Mouse (Mus musculus): ENCODE data around the gene Htr7. TPM values are rescaled to one million over a fixed set of nuclear protein-coding genes. Genes with fewer than 3 reads are reported as not detected.

The Htr7 gene
- polyA plus RNA-seq, 1 experiment from 2014 or later = 0.09 TPM

DNA sequence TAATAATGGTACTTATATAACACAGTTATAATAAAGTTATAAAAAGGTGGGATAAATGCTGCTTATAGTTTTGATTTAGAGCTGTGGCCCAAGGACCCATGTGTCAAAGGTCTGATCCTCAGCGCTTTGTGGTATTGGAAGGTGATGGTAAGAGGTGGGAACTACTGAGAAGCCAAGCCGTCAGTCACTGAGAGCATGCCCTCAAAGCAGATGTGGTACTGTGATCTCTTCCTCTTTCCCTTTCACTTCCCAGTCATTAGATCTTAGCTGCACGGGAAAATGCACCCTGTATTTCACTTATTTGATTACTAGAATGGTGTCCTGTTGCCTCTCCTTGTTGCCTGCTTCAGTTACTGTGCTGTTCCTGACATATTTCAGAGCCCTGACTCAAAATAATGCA lies 59.9 kb downstream of the Htr7 start:
- H3K4me2 ChIP-seq (ENCODE audit: low read depth, low read length) = no peak overlapping the region

GRCm38 (mm10) chr19:35987461-35987860 lies 69.8 kb downstream of the Htr7 start:
- no peaks in the 10 kb centered on the region for H3K27me3 ChIP-seq (replicated peaks; ENCODE audit: control insufficient read depth, insufficient read depth, low read length)
- no peak overlapping the region for H3K4me3 ChIP-seq (ENCODE audit: low read length)
- H3K4me1 ChIP-seq (ENCODE audit: control insufficient read depth, insufficient read depth, low read length) = no peaks in the 10 kb centered on the region
- no peaks in the 10 kb centered on the region for H3K9me3 ChIP-seq (ENCODE audit: control insufficient read depth, low read length)
- 74% methylated on average over 1 of the region's 1 CpGs for WGBS
- H3K36me3 ChIP-seq (ENCODE audit: control insufficient read depth, insufficient read depth, low read length) = no peaks in the 10 kb centered on the region
- no peak overlapping the region for H3K27ac ChIP-seq (ENCODE audit: low read length)
- H3K4me2 ChIP-seq (ENCODE audit: low read depth, low read length) = no peak overlapping the region
- ATAC-seq = no peak
- no peak overlapping the region for H3K9ac ChIP-seq (ENCODE audit: low read depth, low read length)

More for the DNA sequence above, 59.9 kb downstream of the Htr7 start:
- Histone ChIP-seq H3K27ac (ENCODE audit: low read length) (no peak overlapping the region), H3K9me3 (ENCODE audit: control insufficient read depth, low read length) (no peaks in the 10 kb centered on the region), H3K9ac (ENCODE audit: low read depth, low read length) (no peak overlapping the region), H3K36me3 (ENCODE audit: control insufficient read depth, insufficient read depth, low read length) (no peaks in the 10 kb centered on the region), H3K27me3 (replicated peaks; ENCODE audit: control insufficient read depth, insufficient read depth, low read length) (no peaks in the 10 kb centered on the region), H3K4me1 (ENCODE audit: control insufficient read depth, insufficient read depth, low read length) (no peaks in the 10 kb centered on the region), H3K4me3 (ENCODE audit: low read length) (no peak overlapping the region)
- ATAC-seq = no peak
- 66% methylated on average over 3 of the region's 3 CpGs for WGBS

DNA sequence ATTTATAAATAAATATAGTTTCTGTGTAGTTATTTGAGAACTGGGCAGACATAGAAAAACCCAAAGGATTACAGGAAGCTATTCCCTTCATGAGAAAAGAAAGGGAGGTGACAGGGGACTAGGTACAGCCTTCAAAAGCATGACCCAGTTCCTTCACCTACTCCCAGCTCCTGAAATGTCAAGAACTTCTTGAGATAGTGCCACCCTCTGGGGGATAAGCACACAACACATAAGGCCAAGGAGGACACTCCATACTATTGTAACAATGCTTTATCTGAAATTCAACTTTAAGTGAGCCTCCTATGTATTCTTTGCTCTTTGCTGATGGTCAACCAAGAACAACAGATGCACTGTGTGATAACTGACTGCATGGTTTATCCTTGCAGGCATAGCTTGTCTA lies 82.6 kb downstream of the Htr7 start:
- H3K9ac ChIP-seq (ENCODE audit: low read depth, low read length) = no peak overlapping the region
- ATAC-seq = no peak
- H3K27ac ChIP-seq (ENCODE audit: low read length) = no peak overlapping the region
- H3K4me3 ChIP-seq (ENCODE audit: low read length) = no peak overlapping the region
- H3K9me3 ChIP-seq (ENCODE audit: control insufficient read depth, low read length) = no peaks in the 10 kb centered on the region
- no peaks in the 10 kb centered on the region for H3K36me3 ChIP-seq (ENCODE audit: control insufficient read depth, insufficient read depth, low read length)
- H3K4me2 ChIP-seq (ENCODE audit: low read depth, low read length) = no peak overlapping the region
- H3K27me3 ChIP-seq (replicated peaks; ENCODE audit: control insufficient read depth, insufficient read depth, low read length) = no peaks in the 10 kb centered on the region
- H3K4me1 ChIP-seq (ENCODE audit: control insufficient read depth, insufficient read depth, low read length) = no peaks in the 10 kb centered on the region

DNA sequence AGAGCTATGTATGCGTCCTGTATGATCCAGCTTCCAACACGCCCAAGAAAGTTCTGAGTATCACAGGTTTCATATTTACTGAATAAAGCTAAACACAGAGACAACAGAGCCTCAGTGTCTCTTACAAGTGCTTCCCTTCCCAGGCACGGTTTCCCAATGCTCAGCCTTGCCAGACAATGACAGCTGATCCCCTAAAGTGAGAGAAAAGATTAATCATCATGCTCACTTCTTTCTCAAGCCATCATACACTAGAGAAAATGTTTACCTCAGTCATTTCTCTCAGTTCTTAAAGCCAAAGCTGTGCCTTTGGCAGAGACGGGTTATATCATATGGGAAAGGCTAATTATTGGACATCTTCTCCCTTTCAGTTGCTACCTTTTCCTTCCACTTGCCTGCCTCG lies 99.7 kb downstream of the Htr7 start:
- H3K4me1 ChIP-seq (ENCODE audit: control insufficient read depth, insufficient read depth, low read length) = no peaks in the 10 kb centered on the region
- H3K27ac ChIP-seq (ENCODE audit: low read length) = no peak overlapping the region
- no peaks in the 10 kb centered on the region for H3K9me3 ChIP-seq (ENCODE audit: control insufficient read depth, low read length)
- no peaks in the 10 kb centered on the region for H3K27me3 ChIP-seq (replicated peaks; ENCODE audit: control insufficient read depth, insufficient read depth, low read length)
- no peak overlapping the region for H3K4me2 ChIP-seq (ENCODE audit: low read depth, low read length)
- WGBS = 81% methylated on average over 5 of the region's 5 CpGs
- no peaks in the 10 kb centered on the region for H3K36me3 ChIP-seq (ENCODE audit: control insufficient read depth, insufficient read depth, low read length)
- no peak overlapping the region for H3K9ac ChIP-seq (ENCODE audit: low read depth, low read length)
- no peak overlapping the region for H3K4me3 ChIP-seq (ENCODE audit: low read length)
- ATAC-seq = no peak

GRCm38 (mm10) chr19:35955698-35956097 lies 101.6 kb downstream of the Htr7 start:
- Histone ChIP-seq H3K4me1 (ENCODE audit: control insufficient read depth, insufficient read depth, low read length) (no peaks in the 10 kb centered on the region), H3K4me3 (ENCODE audit: low read length) (no peak overlapping the region), H3K9me3 (ENCODE audit: control insufficient read depth, low read length) (no peaks in the 10 kb centered on the region), H3K4me2 (ENCODE audit: low read depth, low read length) (no peak overlapping the region), H3K9ac (ENCODE audit: low read depth, low read length) (no peak overlapping the region), H3K27me3 (replicated peaks; ENCODE audit: control insufficient read depth, insufficient read depth, low read length) (no peaks in the 10 kb centered on the region), H3K27ac (ENCODE audit: low read length) (no peak overlapping the region), H3K36me3 (ENCODE audit: control insufficient read depth, insufficient read depth, low read length) (no peaks in the 10 kb centered on the region)
- no peak for ATAC-seq
- WGBS = 87% methylated on average over 13 of the region's 13 CpGs

- 58% methylated on average over 1 of the region's 1 CpGs for WGBS
- H3K9me3 ChIP-seq (ENCODE audit: control insufficient read depth, low read length) = no peaks in the 10 kb centered on the region
- H3K4me2 ChIP-seq (ENCODE audit: low read depth, low read length) = no peak overlapping the region
- ATAC-seq = no peak
- H3K36me3 ChIP-seq (ENCODE audit: control insufficient read depth, insufficient read depth, low read length) = no peaks in the 10 kb centered on the region
- H3K4me1 ChIP-seq (ENCODE audit: control insufficient read depth, insufficient read depth, low read length) = no peaks in the 10 kb centered on the region
- H3K27ac ChIP-seq (ENCODE audit: low read length) = no peak overlapping the region
- no peaks in the 10 kb centered on the region for H3K27me3 ChIP-seq (replicated peaks; ENCODE audit: control insufficient read depth, insufficient read depth, low read length)
- H3K9ac ChIP-seq (ENCODE audit: low read depth, low read length) = no peak overlapping the region
- no peak overlapping the region for H3K4me3 ChIP-seq (ENCODE audit: low read length)
Observed at GRCm38 (mm10) chr19:35949888-35950287, 107.4 kb downstream of the Htr7 start.

GRCm38 (mm10) chr19:35924961-35925495 lies 132.3 kb downstream of the Htr7 start:
- Histone ChIP-seq H3K4me3 (ENCODE audit: low read length) (no peak overlapping the region), H3K4me1 (ENCODE audit: control insufficient read depth, insufficient read depth, low read length) (no peaks in the 10 kb centered on the region), H3K27ac (ENCODE audit: low read length) (no peak overlapping the region), H3K36me3 (ENCODE audit: control insufficient read depth, insufficient read depth, low read length) (no peaks in the 10 kb centered on the region), H3K27me3 (replicated peaks; ENCODE audit: control insufficient read depth, insufficient read depth, low read length) (no peaks in the 10 kb centered on the region), H3K9ac (ENCODE audit: low read depth, low read length) (no peak overlapping the region), H3K4me2 (ENCODE audit: low read depth, low read length) (no peak overlapping the region), H3K9me3 (ENCODE audit: control insufficient read depth, low read length) (no peaks in the 10 kb centered on the region)
- WGBS = 53% methylated on average over 3 of the region's 3 CpGs
- ATAC-seq = no peak

DNA sequence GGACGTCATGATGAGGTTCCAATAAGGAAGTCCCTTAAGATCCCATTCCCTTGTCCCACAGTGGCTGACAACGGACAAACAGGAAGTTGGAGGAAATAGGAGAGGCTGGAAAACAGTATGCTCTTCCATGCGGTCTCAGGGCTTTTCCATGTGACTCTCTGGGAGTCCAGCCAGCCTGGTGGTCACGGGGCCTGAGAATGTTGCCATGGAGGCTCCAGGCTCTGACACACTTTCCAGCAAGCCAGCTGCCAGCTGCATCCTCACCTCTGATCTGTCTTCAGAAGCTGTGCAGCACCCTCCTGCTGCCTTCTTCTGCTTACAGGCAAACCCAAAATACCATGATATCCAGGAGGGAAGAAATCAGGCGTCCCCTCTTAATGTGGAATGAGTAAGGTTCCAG lies 132.9 kb downstream of the Htr7 start:
- no peaks in the 10 kb centered on the region for H3K4me1 ChIP-seq (ENCODE audit: control insufficient read depth, insufficient read depth, low read length)
- H3K9ac ChIP-seq (ENCODE audit: low read depth, low read length) = no peak overlapping the region
- H3K4me2 ChIP-seq (ENCODE audit: low read depth, low read length) = no peak overlapping the region
- 48% methylated on average over 5 of the region's 5 CpGs for WGBS
- no peak overlapping the region for H3K27ac ChIP-seq (ENCODE audit: low read length)
- ATAC-seq = no peak
- H3K9me3 ChIP-seq (ENCODE audit: control insufficient read depth, low read length) = no peaks in the 10 kb centered on the region
- no peaks in the 10 kb centered on the region for H3K27me3 ChIP-seq (replicated peaks; ENCODE audit: control insufficient read depth, insufficient read depth, low read length)
- H3K4me3 ChIP-seq (ENCODE audit: low read length) = no peak overlapping the region
- H3K36me3 ChIP-seq (ENCODE audit: control insufficient read depth, insufficient read depth, low read length) = no peaks in the 10 kb centered on the region

All from intestine, embryonic 16.5 days (tissue).